Mouse (Mus musculus): ENCODE measurements around the gene Map7d1. TPM values are rescaled to one million over a fixed set of nuclear protein-coding genes. Genes with fewer than 3 reads are reported as not detected.

Map7d1 gene
- polyA plus RNA-seq, 1 experiment from 2014 or later: 58.2 TPM

DNA sequence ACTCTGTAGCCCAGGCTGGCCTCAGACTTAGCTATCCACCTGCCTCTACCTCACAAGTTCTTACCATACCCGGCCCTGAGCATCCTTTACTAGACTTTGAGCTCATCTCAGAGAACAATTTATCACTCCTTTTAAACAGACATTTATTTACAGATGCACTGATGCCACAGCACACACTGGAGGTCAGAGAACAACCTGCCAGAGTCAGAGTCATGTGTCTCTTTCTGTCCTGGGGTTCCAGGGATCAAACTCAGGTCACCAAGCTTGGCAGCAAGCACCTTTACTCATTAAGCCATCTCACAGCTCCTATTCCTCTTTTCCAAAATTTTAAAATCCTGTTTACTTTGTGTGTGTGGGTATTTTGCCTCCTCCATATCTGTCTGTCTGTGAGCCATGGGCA, 50.8 kb downstream of the Map7d1 start:
- no peak overlapping the region for H3K27ac ChIP-seq
- no peak overlapping the region for H3K4me3 ChIP-seq
- peaks cover 3% of the 10 kb centered on the region; the same call in 1 of the 2 replicates for H3K27me3 ChIP-seq
- H3K4me2 ChIP-seq: no peak overlapping the region
- no peak for ATAC-seq
- H3K9me3 ChIP-seq (replicated peaks): no peaks in the 10 kb centered on the region
- WGBS: 64% methylated on average over 1 of the region's 1 CpGs
- no peak overlapping the region for H3K9ac ChIP-seq
- peaks cover 13% of the 10 kb centered on the region for H3K4me1 ChIP-seq
- H3K36me3 ChIP-seq (ENCODE audit: poor library complexity, severe bottlenecking): no peaks in the 10 kb centered on the region

DNA sequence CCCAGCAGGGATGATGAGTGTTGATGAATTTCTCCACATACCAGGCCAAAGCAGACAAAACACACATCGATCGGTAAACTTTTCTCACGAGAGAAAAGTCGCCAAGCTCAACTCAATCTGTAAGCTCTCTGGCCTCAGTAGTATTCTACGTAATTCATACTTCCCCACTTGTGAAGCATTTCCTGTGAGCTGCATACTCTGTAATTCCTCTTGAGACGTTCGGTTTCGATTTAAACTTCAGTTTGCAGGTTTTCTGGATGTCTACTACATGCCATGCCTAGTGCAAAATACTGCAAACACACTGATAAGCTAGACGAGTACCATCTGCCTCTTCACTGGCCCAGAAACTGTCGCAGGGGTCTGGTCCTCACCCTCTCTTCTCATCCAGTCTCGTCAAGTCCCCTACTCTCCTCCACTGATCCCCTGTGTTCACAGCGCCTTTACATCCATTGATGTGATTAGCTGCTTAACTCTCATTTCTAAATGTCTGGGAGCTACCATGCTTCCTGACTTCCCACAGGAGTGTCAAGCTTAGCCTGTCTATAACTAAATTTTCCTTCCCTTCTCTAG, 51.4 kb downstream of the Map7d1 start:
- ATAC-seq: no peak
- 90% methylated on average over 12 of the region's 12 CpGs for WGBS

DNA sequence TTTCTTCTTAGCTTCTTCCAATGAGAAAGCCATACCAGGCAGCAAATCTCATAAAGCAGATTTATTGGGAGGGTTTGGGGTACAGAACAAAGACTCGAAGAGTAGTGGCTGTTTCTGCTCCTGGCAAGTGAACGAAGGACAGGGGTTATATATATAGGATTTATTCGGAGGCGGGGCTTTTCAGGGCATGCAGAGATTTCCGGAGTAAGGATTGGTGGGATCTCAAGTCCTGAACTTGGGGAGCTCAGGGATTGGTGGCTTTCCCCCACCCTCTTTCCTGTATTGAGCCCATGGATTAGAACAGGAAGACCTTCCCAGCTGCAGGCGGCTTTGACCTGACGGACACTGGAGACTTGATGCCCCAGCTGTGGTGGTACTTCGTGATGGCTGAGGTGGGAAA, 52.1 kb downstream of the Map7d1 start:
- Histone ChIP-seq H3K27me3 (peaks cover 3% of the 10 kb centered on the region; the same call in 1 of the 2 replicates), H3K9ac (no peak overlapping the region), H3K4me2 (no peak overlapping the region), H3K27ac (no peak overlapping the region), H3K9me3 (replicated peaks) (no peaks in the 10 kb centered on the region), H3K36me3 (ENCODE audit: poor library complexity, severe bottlenecking) (no peaks in the 10 kb centered on the region), H3K4me3 (no peak overlapping the region), H3K4me1 (peaks cover 27% of the 10 kb centered on the region)
- WGBS: 86% methylated on average over 8 of the region's 8 CpGs
- ATAC-seq: no peak

More for the DNA sequence above, 51.4 kb downstream of the Map7d1 start:
- no peak overlapping the region for H3K4me2 ChIP-seq
- no peak overlapping the region for H3K9ac ChIP-seq
- peaks cover 20% of the 10 kb centered on the region for H3K4me1 ChIP-seq
- H3K9me3 ChIP-seq (replicated peaks): no peaks in the 10 kb centered on the region
- no peaks in the 10 kb centered on the region for H3K36me3 ChIP-seq (ENCODE audit: poor library complexity, severe bottlenecking)
- H3K27me3 ChIP-seq: peaks cover 3% of the 10 kb centered on the region; the same call in 1 of the 2 replicates
- no peak overlapping the region for H3K27ac ChIP-seq
- H3K4me3 ChIP-seq: no peak overlapping the region

DNA sequence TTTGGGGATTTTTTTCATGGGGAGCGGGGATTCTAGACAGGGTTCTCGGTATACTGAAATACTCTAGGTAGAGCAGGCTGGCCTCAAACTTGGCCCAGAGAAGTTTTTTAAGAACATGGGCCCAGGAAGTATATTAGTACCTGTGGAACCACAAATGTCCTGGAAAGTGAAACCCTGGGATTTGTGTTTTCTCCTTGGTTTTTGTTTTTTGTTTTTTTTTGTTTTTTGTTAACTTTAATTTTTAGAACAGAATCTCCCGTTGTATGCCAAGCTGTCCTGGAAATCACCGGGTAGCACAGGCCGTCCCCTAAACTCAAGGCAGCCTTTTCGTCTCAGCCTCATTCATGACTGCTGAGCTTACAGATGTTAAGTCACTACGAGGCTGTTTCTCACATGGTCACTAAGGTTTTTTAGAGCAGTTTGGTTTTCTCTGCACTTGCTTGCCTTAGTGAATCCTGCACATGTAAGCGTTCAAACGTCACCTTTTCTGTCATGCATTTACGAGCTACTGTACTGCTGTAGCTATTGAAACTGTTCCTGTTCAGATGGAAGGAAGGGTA, 52.7 kb downstream of the Map7d1 start:
- Histone ChIP-seq H3K4me1 (peaks cover 33% of the 10 kb centered on the region), H3K36me3 (ENCODE audit: poor library complexity, severe bottlenecking) (no peaks in the 10 kb centered on the region), H3K4me2 (peak overlapping the region; percentile 77), H3K27ac (peak overlapping the region; percentile 67), H3K9ac (peak overlapping the region; percentile 54), H3K9me3 (replicated peaks) (no peaks in the 10 kb centered on the region), H3K27me3 (peaks cover 3% of the 10 kb centered on the region; the same call in 1 of the 2 replicates), H3K4me3 (peak overlapping the region; percentile 74)
- WGBS: 77% methylated on average over 10 of the region's 10 CpGs
- no peak for ATAC-seq

DNA sequence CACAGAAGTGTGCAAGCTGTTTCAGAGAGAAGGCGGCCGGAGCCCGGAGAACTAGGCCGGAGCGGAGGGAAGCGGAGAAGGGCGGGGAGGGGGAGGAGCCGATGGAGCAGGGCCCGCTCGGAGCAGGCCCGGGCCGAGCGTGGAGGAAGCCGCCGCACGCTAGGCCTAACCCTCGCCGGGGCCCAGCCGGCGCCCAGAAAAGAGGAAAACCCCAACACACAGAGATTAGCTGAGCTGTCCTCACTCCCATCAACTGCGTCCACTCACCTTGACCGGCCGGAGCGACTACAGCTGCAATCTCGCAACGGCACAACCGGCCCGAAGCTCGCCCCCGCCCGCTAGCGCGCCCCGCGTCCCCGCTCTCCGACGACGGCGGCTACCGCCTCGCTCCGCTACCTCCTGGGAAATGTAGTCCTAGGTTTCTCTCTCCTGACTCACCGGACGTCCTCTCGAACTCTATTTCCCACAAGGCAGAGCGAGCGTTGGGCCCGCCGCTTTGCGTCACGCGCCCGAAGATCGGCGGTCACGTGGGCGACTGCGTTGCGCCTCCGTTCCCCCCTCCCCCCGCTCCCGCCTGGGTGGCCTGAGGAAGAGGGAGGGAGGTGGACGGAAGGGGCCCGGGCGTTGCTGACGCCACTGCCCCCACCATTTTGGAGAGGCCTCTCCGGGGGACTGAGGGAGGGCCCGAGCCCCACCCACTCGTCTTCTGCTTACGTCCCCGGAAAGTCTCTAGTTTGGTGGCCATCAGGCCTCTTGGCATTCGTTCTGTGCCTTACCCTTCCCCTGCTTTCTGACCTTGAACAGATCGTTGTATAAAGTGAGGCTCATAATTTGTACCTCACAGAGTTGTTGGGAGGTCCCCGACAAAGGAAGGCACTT, 53.6 kb downstream of the Map7d1 start, which contains the start of gene Thrap3:
Gene Thrap3 (minus strand): TSS at position 458 of the 879 bp plus-strand sequence.
- Histone ChIP-seq H3K4me2 (peak within 1 kb of the TSS; percentile 77), H3K36me3 (ENCODE audit: poor library complexity, severe bottlenecking) (no peaks in the 10 kb centered on the region), H3K4me3 (peak within 1 kb of the TSS; percentile 74), H3K9me3 (replicated peaks) (no peaks in the 10 kb centered on the region), H3K4me1 (peaks cover 40% of the 10 kb centered on the region), H3K27ac (peak within 1 kb of the TSS; percentile 91), H3K9ac (peak within 1 kb of the TSS; percentile 81), H3K27me3 (peaks cover 3% of the 10 kb centered on the region; the same call in 1 of the 2 replicates)
- ATAC-seq: peak; percentile 100
- under 1% methylated on average over 72 of the region's 75 CpGs for WGBS

DNA sequence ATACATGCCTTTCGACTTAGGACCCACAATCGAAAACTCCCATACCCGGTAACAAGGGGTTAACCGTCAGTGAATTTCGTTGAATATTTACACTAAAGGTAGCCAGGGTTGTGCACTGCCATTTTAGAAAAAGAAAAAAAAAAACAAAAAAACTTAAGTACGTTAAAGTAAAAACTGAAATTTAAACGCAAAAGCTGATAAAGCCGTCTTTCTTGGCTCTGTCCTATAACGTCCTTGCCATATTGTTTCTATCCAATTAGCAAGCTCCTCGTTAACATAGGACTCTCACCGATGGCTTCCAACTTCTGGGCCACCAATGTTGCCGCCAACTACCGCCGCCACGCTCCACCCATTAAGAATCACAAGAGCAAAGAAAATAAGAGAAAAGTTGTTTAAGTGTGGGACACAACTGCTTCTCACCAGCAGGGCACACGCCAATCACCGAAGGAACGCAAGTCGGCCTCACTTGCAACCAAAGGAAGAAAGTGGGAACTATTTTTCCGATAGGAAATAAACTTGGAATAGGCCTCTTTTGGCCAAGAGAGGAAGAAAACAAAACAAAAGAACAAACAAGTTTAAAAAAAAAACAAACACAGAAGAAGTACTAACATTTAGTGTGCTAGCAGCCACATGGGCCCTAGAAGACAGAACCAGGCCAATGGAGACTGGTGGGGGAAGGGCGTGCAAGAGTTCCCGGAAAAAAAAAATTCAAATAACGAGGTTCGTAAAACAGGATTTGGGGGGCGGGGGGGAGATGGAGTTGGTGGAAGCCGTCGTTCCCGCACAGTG, 54.4 kb downstream of the Map7d1 start:
- WGBS: under 1% methylated on average over 28 of the region's 28 CpGs
- Histone ChIP-seq H3K4me2 (peak overlapping the region; percentile 77), H3K27ac (peak overlapping the region; percentile 91), H3K27me3 (peaks cover 3% of the 10 kb centered on the region; the same call in 1 of the 2 replicates), H3K9ac (peak overlapping the region; percentile 81), H3K36me3 (ENCODE audit: poor library complexity, severe bottlenecking) (0 out of 2 replicates have a peak, but pooled peaks cover 4% of the 10 kb centered on the region), H3K9me3 (replicated peaks) (no peaks in the 10 kb centered on the region), H3K4me3 (peak overlapping the region; percentile 74), H3K4me1 (peaks cover 41% of the 10 kb centered on the region)
- ATAC-seq: no peak

DNA sequence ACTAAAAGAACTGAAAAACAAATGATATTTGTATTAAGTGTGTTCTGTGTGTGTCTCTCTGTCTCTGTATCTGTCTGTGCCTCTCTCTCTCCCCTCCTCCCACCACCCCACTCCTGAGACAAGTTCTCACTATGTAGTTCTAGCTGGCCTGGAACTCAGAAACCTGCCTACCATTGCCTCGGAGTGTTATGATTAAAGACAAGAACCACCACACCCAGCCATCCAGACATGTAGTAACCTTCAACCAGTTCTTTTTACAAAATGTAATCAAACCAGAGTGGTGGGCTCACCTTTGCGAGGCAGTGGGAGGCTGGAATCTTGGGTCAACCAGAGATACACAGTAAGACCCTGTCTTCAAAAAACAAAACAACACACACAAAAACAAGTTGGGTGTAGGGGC, 55.5 kb downstream of the Map7d1 start:
- Histone ChIP-seq H3K4me3 (peak overlapping the region; percentile 74), H3K4me2 (peak overlapping the region; percentile 77), H3K9me3 (replicated peaks) (no peaks in the 10 kb centered on the region), H3K36me3 (ENCODE audit: poor library complexity, severe bottlenecking) (0 out of 2 replicates have a peak, but pooled peaks cover 4% of the 10 kb centered on the region), H3K27me3 (peaks cover 3% of the 10 kb centered on the region; the same call in 1 of the 2 replicates), H3K27ac (no peak overlapping the region), H3K9ac (peak overlapping the region; percentile 81), H3K4me1 (peaks cover 41% of the 10 kb centered on the region)
- WGBS: 84% methylated on average over 2 of the region's 2 CpGs
- ATAC-seq: no peak

DNA sequence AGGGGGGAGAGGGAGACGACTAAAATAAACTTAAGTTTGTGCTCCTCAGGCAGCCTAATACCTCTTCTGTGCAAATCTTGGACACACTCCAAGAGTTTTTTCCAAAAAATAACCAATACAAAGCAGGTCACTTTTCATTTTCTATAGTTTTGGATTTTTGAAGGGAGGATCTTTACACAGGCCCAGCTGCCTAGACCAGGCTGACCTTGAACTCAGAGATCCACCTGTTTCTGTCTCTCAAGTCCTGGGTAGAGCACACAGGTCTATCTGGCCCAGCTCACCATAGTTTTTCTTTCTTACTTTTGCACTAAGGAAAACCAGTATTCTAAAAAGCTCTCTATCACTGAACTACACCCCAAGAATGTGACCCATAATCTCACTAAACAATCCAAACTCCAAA, 56.1 kb downstream of the Map7d1 start:
- no peaks in the 10 kb centered on the region for H3K9me3 ChIP-seq (replicated peaks)
- no peak for ATAC-seq
- peaks cover 41% of the 10 kb centered on the region for H3K4me1 ChIP-seq
- H3K4me2 ChIP-seq: peak overlapping the region; percentile 77
- H3K27ac ChIP-seq: no peak overlapping the region
- peak overlapping the region; percentile 81; the same call in 1 of the 2 replicates for H3K9ac ChIP-seq
- no peak overlapping the region for H3K4me3 ChIP-seq
- 63% methylated on average over 1 of the region's 1 CpGs for WGBS
- 0 out of 2 replicates have a peak, but pooled peaks cover 4% of the 10 kb centered on the region for H3K36me3 ChIP-seq (ENCODE audit: poor library complexity, severe bottlenecking)
- peaks cover 3% of the 10 kb centered on the region; the same call in 1 of the 2 replicates for H3K27me3 ChIP-seq

DNA sequence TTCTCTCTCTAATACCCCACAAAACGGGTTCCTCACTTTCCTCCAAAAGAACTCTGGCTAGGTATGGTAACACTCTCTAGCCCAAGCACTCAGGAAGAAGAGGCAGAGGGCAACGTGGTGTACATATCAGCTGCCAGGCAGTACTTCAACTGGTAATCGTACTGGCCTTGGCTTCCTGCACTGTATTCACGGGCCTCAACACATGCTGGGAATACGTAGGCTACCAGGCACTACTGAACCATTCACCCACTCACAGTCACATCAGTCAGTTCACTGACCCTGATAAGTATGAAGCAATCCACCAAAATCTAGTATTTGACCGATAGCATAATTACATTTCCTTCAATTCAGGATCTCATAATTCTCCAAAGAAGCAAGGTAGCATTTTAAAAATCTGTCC, 56.6 kb downstream of the Map7d1 start:
- Histone ChIP-seq H3K27me3 (no peaks in the 10 kb centered on the region), H3K4me2 (peak overlapping the region; percentile 77; the same call in 1 of the 2 replicates), H3K4me3 (no peak overlapping the region), H3K4me1 (peaks cover 41% of the 10 kb centered on the region), H3K9ac (no peak overlapping the region), H3K27ac (no peak overlapping the region), H3K36me3 (ENCODE audit: poor library complexity, severe bottlenecking) (peaks cover 7% of the 10 kb centered on the region; the same call in 1 of the 2 replicates), H3K9me3 (replicated peaks) (no peaks in the 10 kb centered on the region)
- no peak for ATAC-seq
- 84% methylated on average over 6 of the region's 6 CpGs for WGBS

DNA sequence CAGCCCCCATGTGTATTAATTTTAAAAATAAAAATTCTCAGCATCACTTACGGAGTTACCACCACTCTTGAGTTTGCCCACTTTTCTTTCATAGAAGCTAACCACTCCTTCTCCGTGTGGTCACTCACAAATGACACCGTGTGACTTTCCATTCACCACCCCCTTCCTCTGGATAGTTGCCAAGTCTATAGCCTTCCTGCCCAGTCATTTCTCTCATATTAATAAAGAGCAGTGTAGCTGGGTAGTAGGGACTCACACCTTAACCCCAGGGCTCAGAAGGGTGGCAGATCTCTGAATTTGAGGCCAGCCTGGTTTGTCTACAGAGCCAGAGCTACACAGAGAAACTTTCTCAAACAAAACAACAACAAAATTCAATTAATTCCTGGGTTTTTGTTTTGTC, 58.7 kb downstream of the Map7d1 start:
- no peak overlapping the region for H3K4me3 ChIP-seq
- H3K9ac ChIP-seq: no peak overlapping the region
- no peaks in the 10 kb centered on the region for H3K27me3 ChIP-seq
- H3K4me1 ChIP-seq: peaks cover 38% of the 10 kb centered on the region
- WGBS: 80% methylated on average over 3 of the region's 3 CpGs
- no peak overlapping the region for H3K4me2 ChIP-seq
- peaks cover 23% of the 10 kb centered on the region for H3K36me3 ChIP-seq (ENCODE audit: poor library complexity, severe bottlenecking)
- H3K9me3 ChIP-seq (replicated peaks): no peaks in the 10 kb centered on the region
- no peak for ATAC-seq
- H3K27ac ChIP-seq: no peak overlapping the region

DNA sequence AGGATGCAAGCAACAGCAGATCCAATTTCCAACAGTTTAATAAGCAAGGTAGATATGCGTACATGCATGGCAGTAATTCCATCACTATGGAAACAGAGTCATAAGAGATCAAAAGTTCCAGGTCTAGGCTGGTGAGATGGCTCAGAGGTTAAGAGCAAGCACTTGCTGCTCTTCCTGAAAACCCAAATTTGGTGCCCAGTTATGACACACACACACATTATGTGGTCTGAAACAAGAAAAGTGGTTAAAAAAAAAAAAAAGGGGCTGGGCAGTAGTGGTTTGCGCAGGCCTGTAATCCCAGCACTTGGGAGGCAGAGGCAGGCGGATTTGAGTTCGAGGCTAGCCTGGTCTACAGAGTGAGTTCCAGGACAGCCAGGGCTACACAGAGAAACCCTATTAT, 61.2 kb downstream of the Map7d1 start:
- Histone ChIP-seq H3K9ac (no peak overlapping the region), H3K27ac (no peak overlapping the region), H3K4me3 (no peak overlapping the region), H3K36me3 (ENCODE audit: poor library complexity, severe bottlenecking) (peaks cover 38% of the 10 kb centered on the region), H3K9me3 (replicated peaks) (no peaks in the 10 kb centered on the region), H3K27me3 (no peaks in the 10 kb centered on the region), H3K4me2 (no peak overlapping the region), H3K4me1 (peaks cover 23% of the 10 kb centered on the region)
- WGBS: 97% methylated on average over 4 of the region's 4 CpGs
- no peak for ATAC-seq

Measured in forebrain, embryonic 13.5 days (tissue).